Mouse (Mus musculus): ENCODE measurements around the gene Gm13279.
"Not testable (repeated sequence)": the region's sequence is repeated elsewhere in the genome, so short reads cannot be mapped to it uniquely, and the experiment has no call there.

DNA sequence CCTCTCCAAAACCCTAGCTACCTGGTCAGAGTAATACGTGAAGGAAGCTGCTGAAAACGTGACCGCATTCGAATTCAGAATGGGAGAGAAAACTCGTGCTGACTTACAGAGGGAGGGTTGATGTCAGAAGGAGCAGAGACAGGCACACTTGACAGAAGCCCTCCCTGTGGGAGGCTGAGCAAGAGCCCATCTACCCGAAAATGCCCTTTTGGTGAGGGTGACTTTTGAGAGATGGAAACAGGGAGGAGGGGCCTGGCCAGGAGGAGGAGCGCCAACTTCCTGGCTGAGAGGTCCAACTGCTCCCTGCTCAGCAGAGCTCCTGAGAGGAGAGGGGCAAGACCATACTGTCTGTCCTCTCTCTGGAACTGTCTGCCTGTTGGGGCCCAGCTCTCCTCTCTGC lies 2.2 kb downstream of the Gm13279 start, which contains the start of gene Gm13285:
- TF ChIP-seq EP300 (optimal IDR thresholded peaks at IDR 0.05); CTCF (IDR thresholded peaks at IDR 0.05; ENCODE audit: low read depth): not testable (repeated sequence)

Measured in stomach, postnatal 0 days (tissue).